Comparison of ENCODE assay signal across 7 mouse cellular contexts in the genomic region with DNA sequence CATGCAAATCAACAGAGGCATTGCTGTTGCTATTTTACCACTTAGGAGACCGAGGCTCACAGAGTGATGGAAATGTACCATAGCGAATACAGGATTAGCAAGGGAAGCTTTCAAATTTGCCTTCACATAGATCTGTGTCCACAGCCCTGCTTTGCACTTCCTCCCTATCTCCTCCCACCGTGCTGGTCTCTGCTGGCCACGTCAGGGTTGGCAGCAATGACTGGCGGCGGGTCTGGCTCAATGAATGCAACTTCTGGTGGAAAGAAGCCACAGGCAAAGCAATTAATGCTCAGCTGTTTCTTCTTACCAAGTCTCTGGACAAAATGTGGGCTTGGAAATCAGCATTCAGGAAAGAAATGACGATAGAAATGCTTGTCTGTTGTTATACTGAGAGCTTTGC.
DNase-seq lines count a peak whose midpoint lies in the region; ATAC-seq and TF ChIP-seq lines count a peak whose summit lies in the region.

No protein-coding gene starts in this region.

- H3K4me2 ChIP-seq in embryonic facial prominence, embryonic 13.5 days, result peak overlapping the region; percentile 27
- no peak overlapping the region for H3K4me2 ChIP-seq in stomach, postnatal 0 days (replicated peaks; ENCODE audit: low read depth)

- TF ChIP-seq POLR2A in cerebellum, adult 2 months (IDR thresholded peaks at IDR 0.05; ENCODE audit: borderline replicate concordance, insufficient read depth, low read length), result no peak

- WGBS in cerebellum, adult 2 months, result 13% methylated on average over 7 of the region's 7 CpGs
- WGBS in embryonic facial prominence, embryonic 13.5 days, result 27% methylated on average over 7 of the region's 7 CpGs
- 39% methylated on average over 7 of the region's 7 CpGs for WGBS in stomach, postnatal 0 days

- ATAC-seq in embryonic facial prominence, embryonic 13.5 days (ENCODE audit: insufficient number of reproducible peaks, insufficient read depth, low FRiP score, low TSS enrichment, low read depth), result no peak
- no peak for ATAC-seq in stomach, postnatal 0 days (ENCODE audit: low FRiP score, low TSS enrichment)

- H3K9me3 ChIP-seq in embryonic facial prominence, embryonic 13.5 days, result no peaks in the 10 kb centered on the region
- H3K9me3 ChIP-seq in stomach, postnatal 0 days (ENCODE audit: control insufficient read depth, low read length), result no peaks in the 10 kb centered on the region

- H3K27me3 ChIP-seq in cerebellum, adult 2 months (ENCODE audit: control insufficient read depth, insufficient read depth, low read length), result no peaks in the 10 kb centered on the region
- no peaks in the 10 kb centered on the region for H3K27me3 ChIP-seq in embryonic facial prominence, embryonic 13.5 days
- no peaks in the 10 kb centered on the region for H3K27me3 ChIP-seq in stomach, postnatal 0 days (ENCODE audit: control insufficient read depth, insufficient read depth, low read length)

- DNase-seq in kidney, postnatal 10 days, result peak; percentile 14
- no peak for DNase-seq in kidney, adult 8-10 months
- DNase-seq in cerebellum, adult 2 months, result peak; percentile 8 to 28
- DNase-seq in layer of hippocampus, postnatal 36 days, result peak; percentile 17 to 18
- peak; percentile 20 for DNase-seq in stomach, postnatal 0 days (ENCODE audit: low spot score)
- DNase-seq in urinary bladder, postnatal 36 days (ENCODE audit: low spot score in 2 of 2), result no peak

- no peaks in the 10 kb centered on the region for H3K4me1 ChIP-seq in cerebellum, adult 2 months (ENCODE audit: control insufficient read depth, insufficient read depth, low read length)
- 0 out of 2 replicates have a peak, but pooled peaks cover 4% of the 10 kb centered on the region for H3K4me1 ChIP-seq in embryonic facial prominence, embryonic 13.5 days
- H3K4me1 ChIP-seq in stomach, postnatal 0 days (replicated peaks; ENCODE audit: control insufficient read depth, insufficient read depth), result no peaks in the 10 kb centered on the region

- TF ChIP-seq CTCF in cerebellum, adult 2 months (IDR thresholded peaks at IDR 0.05; ENCODE audit: borderline replicate concordance, insufficient read depth, low read depth, low read length), result no peak
- no peak for TF ChIP-seq CTCF in stomach, postnatal 0 days (IDR thresholded peaks at IDR 0.05; ENCODE audit: low read depth)

- H3K27ac ChIP-seq in cerebellum, adult 2 months (ENCODE audit: insufficient read depth, low read length), result no peak overlapping the region
- H3K27ac ChIP-seq in embryonic facial prominence, embryonic 13.5 days, result no peak overlapping the region; the same call in 1 of the 2 replicates
- no peak overlapping the region for H3K27ac ChIP-seq in stomach, postnatal 0 days (replicated peaks)

- H3K9ac ChIP-seq in embryonic facial prominence, embryonic 13.5 days, result no peak overlapping the region
- H3K9ac ChIP-seq in stomach, postnatal 0 days (ENCODE audit: low read length), result no peak overlapping the region

- no peak for TF ChIP-seq EP300 in stomach, postnatal 0 days (optimal IDR thresholded peaks at IDR 0.05)

- H3K4me3 ChIP-seq in cerebellum, adult 2 months (replicated peaks; ENCODE audit: insufficient read depth, low read depth, low read length), result no peak overlapping the region
- no peak overlapping the region for H3K4me3 ChIP-seq in embryonic facial prominence, embryonic 13.5 days
- no peak overlapping the region for H3K4me3 ChIP-seq in stomach, postnatal 0 days (ENCODE audit: low read depth, low read length)

- H3K36me3 ChIP-seq in embryonic facial prominence, embryonic 13.5 days, result no peaks in the 10 kb centered on the region
- H3K36me3 ChIP-seq in stomach, postnatal 0 days (ENCODE audit: control insufficient read depth, insufficient read depth, low read length), result no peaks in the 10 kb centered on the region

Comparison
In these comparisons a context has a peak if more than half of its experiments do, and no peak if none do; other contexts are left out.
1. DNase-seq: peak in kidney, postnatal 10 days (single experiment), cerebellum, adult 2 months (2 of 2), layer of hippocampus, postnatal 36 days (2 of 2) and stomach, postnatal 0 days (single experiment); none in kidney, adult 8-10 months (0 of 2) and urinary bladder, postnatal 36 days (0 of 2).